Mouse (Mus musculus): ENCODE measurements around the gene Lrmp. TPM values are rescaled to one million over a fixed set of nuclear protein-coding genes. Genes with fewer than 3 reads are reported as not detected.
A peak's percentile ranks its signal among the peaks of the same experiment; 100 is the strongest.

Lrmp gene
- total and polyA plus RNA-seq, 3 experiments = 92.3 to 163 (median 155) TPM

DNA sequence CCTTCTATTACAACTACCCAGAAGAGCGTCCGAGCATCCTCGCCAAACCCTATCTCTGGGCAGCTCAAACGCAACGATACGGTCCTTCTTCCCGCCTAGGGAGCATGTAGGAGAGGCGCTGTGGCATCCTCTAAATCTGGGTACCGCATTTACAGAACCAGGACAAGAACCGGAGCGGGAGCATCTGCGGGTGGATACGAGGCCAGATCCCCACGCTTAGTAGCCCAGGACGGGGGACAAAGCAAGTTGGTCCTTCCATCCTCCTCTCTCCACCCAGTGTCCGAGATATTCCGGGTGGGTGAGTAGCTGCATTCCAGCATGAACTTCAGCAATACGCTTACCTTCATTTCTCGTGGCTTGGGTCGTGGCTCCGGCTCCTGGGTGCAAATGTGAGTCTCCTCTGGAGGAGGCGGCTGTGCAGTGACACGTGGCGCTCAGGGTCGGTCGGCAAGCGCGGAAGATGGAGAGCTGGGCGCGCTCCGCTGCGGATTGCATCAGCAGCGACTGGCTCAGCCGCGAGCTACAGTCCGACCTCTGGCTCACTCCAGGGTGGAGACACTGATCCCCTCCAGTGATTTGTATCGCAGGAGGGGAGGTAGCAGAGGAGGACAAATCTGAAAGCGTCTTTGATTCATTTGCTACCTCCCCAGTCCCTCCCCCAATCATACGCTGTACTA lies 39.8 kb upstream of the Lrmp start, which contains the start of gene Bcat1:
Gene Bcat1 (minus strand): TSS at position 637 of the 677 bp plus-strand sequence.
- Histone ChIP-seq H3K36me3 (replicated peaks in 1 of 2; ENCODE audit: control insufficient read depth in 1 of 2, insufficient read depth in 1 of 2, low read length in 1 of 2) (peaks cover 2 to 14% of the 10 kb centered on the region in 2 experiments), H3K27ac (ENCODE audit: insufficient read depth, low read depth) (peak within 1 kb of the TSS; percentile 70), H3K4me2 (ENCODE audit: insufficient read depth, low read depth, poor library complexity, severe bottlenecking) (peak within 1 kb of the TSS; percentile 95), H3K27me3 (replicated peaks) (no peaks in the 10 kb centered on the region), H3K9ac (ENCODE audit: insufficient read depth, low read depth) (peak within 1 kb of the TSS; percentile 82), H3K79me2 (replicated peaks; ENCODE audit: control insufficient read depth, extremely low read depth, insufficient read depth, poor library complexity, severe bottlenecking) (peaks cover 47% of the 10 kb centered on the region), H3K9me3 (replicated peaks; ENCODE audit: low read length) (no peaks in the 10 kb centered on the region), H3K4me1 (ENCODE audit: control insufficient read depth in 1 of 2, insufficient read depth in 2 of 2) (peaks cover 4 to 29% of the 10 kb centered on the region in 2 experiments; a peak in 3 of 4 replicates), H3K4me3 (replicated peaks in 1 of 3; ENCODE audit: low read depth in 2 of 3, low read length in 2 of 3, poor library complexity in 1 of 3) (peak within 1 kb of the TSS; percentile 74 to 95 (median 88))
- in situ Hi-C loops (cut with MboI; ENCODE audit: low pct_ligation_motif_present, low pct_unique_long_range_greater_than_20kb, low sequenced_read_pairs) (no loop called here), dilution Hi-C loops (cut with MboI; ENCODE audit: extremely low pct_ligation_motif_present, extremely low pct_unique_long_range_greater_than_20kb, low sequenced_read_pairs) (no loop called here)
- peak; percentile 91 for DNase-seq (ENCODE audit: extremely low read depth)
- TF ChIP-seq POLR2AphosphoS2 (IDR thresholded peaks at IDR 0.05; ENCODE audit: low read depth, low read length) = no peak; the same call in 1 of the 2 replicates
- TF ChIP-seq MAZ (IDR thresholded peaks at IDR 0.05; ENCODE audit: low read depth, low read length) = no peak
- TF ChIP-seq USF1 (IDR thresholded peaks at IDR 0.05; ENCODE audit: low read depth, low read length) = peak; percentile 45
- TF ChIP-seq RCOR1 (conservative IDR thresholded peaks at IDR 0.05; ENCODE audit: low read depth, low read length) = no peak
- TF ChIP-seq BHLHE40 (IDR thresholded peaks at IDR 0.05; ENCODE audit: low read depth, low read length) = no peak; the same call in 1 of the 2 replicates
- TF ChIP-seq NRF1 (IDR thresholded peaks at IDR 0.05; ENCODE audit: low read depth, low read length) = peak; percentile 19; the same call in 1 of the 2 replicates
- peak; percentile 81 for TF ChIP-seq NELFE (IDR thresholded peaks at IDR 0.05; ENCODE audit: low read depth, low read length)
- peak; percentile 37; the same call in 1 of the 2 replicates for TF ChIP-seq CHD2 (IDR thresholded peaks at IDR 0.05; ENCODE audit: low read length)
- TF ChIP-seq MYC (IDR thresholded peaks at IDR 0.05; ENCODE audit: low read depth, low read length) = peak; percentile 96
- 0 out of 2 replicates have a peak, but pooled peaks have one; percentile 42 for TF ChIP-seq MEF2A (IDR thresholded peaks at IDR 0.05; ENCODE audit: borderline replicate concordance, low read depth, low read length)
- TF ChIP-seq ZKSCAN1 (IDR thresholded peaks at IDR 0.05; ENCODE audit: borderline replicate concordance, low read depth, low read length) = no peak
- TF ChIP-seq USF2 (conservative IDR thresholded peaks at IDR 0.05; ENCODE audit: low read depth, low read length) = no peak
- peak; percentile 80 for TF ChIP-seq ZMIZ1 (IDR thresholded peaks at IDR 0.05; ENCODE audit: low read depth, low read length)
- TF ChIP-seq IRF4 (IDR thresholded peaks at IDR 0.05; ENCODE audit: low read depth, low read length) = 0 out of 2 replicates have a peak, but pooled peaks have one; percentile 39
- TF ChIP-seq TCF12 (IDR thresholded peaks at IDR 0.05; ENCODE audit: low read depth, low read length) = peak; percentile 74; the same call in 1 of the 2 replicates
- no peak for TF ChIP-seq ZC3H11A (IDR thresholded peaks at IDR 0.05; ENCODE audit: low read depth, low read length)
- no peak for TF ChIP-seq MAFK (IDR thresholded peaks at IDR 0.05; ENCODE audit: insufficient replicate concordance, low read length)
- peak; percentile 82 for TF ChIP-seq POLR2A (IDR thresholded peaks at IDR 0.05; ENCODE audit: low read depth, low read length)
- no peak for TF ChIP-seq CTCF (conservative IDR thresholded peaks at IDR 0.05 in 1 of 2, IDR thresholded peaks at IDR 0.05 in 1 of 2; ENCODE audit: low read depth in 2 of 2, low read length in 2 of 2)
- no peak for TF ChIP-seq SMC3 (IDR thresholded peaks at IDR 0.05; ENCODE audit: low read depth, low read length)
- TF ChIP-seq SIN3A (IDR thresholded peaks at IDR 0.05; ENCODE audit: low read length) = peak; percentile 42; the same call in 1 of the 2 replicates
- peak; percentile 47 for TF ChIP-seq ELF1 (IDR thresholded peaks at IDR 0.05; ENCODE audit: low read depth, low read length)
- TF ChIP-seq MXI1 (IDR thresholded peaks at IDR 0.05; ENCODE audit: low read depth, low read length) = peak; percentile 97
- no peak; the same call in 1 of the 2 replicates for TF ChIP-seq HCFC1 (IDR thresholded peaks at IDR 0.05; ENCODE audit: low read depth, low read length)
- peak; percentile 87; the same call in 1 of the 2 replicates for TF ChIP-seq UBTF (IDR thresholded peaks at IDR 0.05; ENCODE audit: low read depth, low read length)
- no peak for TF ChIP-seq ETS1 (conservative IDR thresholded peaks at IDR 0.05; ENCODE audit: low read depth, low read length)
- no peak for TF ChIP-seq GABPA (IDR thresholded peaks at IDR 0.05; ENCODE audit: insufficient replicate concordance, low read depth, low read length)
- TF ChIP-seq RAD21 (IDR thresholded peaks at IDR 0.05; ENCODE audit: low read depth, low read length) = no peak
- 0 out of 2 replicates have a peak, but pooled peaks have one; percentile 43 for TF ChIP-seq KAT2A (IDR thresholded peaks at IDR 0.05; ENCODE audit: insufficient replicate concordance, low read length)
- TF ChIP-seq E2F4 (IDR thresholded peaks at IDR 0.05; ENCODE audit: insufficient replicate concordance, low read depth, low read length) = no peak
- peak; percentile 74; the same call in 1 of the 2 replicates for TF ChIP-seq CHD1 (IDR thresholded peaks at IDR 0.05; ENCODE audit: low read depth, low read length)
- TF ChIP-seq TBP (conservative IDR thresholded peaks at IDR 0.05; ENCODE audit: low read depth, low read length) = peak; percentile 89
- TF ChIP-seq JUN (IDR thresholded peaks at IDR 0.05; ENCODE audit: insufficient read depth, low read depth, low read length) = no peak
- peak; percentile 98 for TF ChIP-seq MAX (IDR thresholded peaks at IDR 0.05; ENCODE audit: low read length)
- TF ChIP-seq PAX5 (IDR thresholded peaks at IDR 0.05; ENCODE audit: low read length) = no peak
- peak; percentile 34; the same call in 1 of the 2 replicates for TF ChIP-seq EP300 (IDR thresholded peaks at IDR 0.05; ENCODE audit: low read length)
- no peak for TF ChIP-seq JUND (conservative IDR thresholded peaks at IDR 0.05; ENCODE audit: low read depth, low read length)
- no peak for TF ChIP-seq ZNF384 (IDR thresholded peaks at IDR 0.05; ENCODE audit: low read depth, low read length)

Data from CH12.LX (cell line).